Mouse (Mus musculus): Measurements from ENCODE around the gene Sema3g. TPM values are rescaled to one million over a fixed set of nuclear protein-coding genes. Genes with fewer than 3 reads are reported as not detected.
A peak's percentile ranks its signal among the peaks of the same experiment; 100 is the strongest.

The Sema3g gene
- polyA plus RNA-seq, 1 experiment from 2014 or later = not detected

DNA sequence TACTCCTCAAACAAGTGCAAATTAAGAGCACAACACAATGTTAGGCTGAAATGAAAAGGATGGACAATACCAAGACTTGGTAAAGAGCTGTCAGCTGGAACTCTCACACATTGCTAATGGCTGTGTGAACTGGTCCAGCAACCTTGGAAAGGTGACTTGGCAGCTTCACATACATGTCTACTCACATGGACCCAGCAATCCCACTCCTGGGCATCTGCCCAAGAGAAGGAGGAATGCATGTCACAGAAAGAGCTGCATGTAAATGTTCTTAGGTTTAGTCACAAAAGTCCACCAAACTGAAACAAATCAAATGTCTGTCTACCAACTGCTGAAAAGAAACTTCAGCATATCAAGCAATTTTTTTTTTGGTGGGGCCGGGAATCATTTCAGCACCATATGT, 28.3 kb downstream of the Sema3g start:
- ATAC-seq (replicated peaks; ENCODE audit: low FRiP score) (no peak), DNase-seq (ENCODE audit: low spot score) (no peak)
- H3K27ac ChIP-seq (ENCODE audit: low read depth, low read length) = no peak overlapping the region
- H3K9me3 ChIP-seq (ENCODE audit: control insufficient read depth, low read length) = no peaks in the 10 kb centered on the region
- no peaks in the 10 kb centered on the region for H3K27me3 ChIP-seq (replicated peaks; ENCODE audit: control insufficient read depth, insufficient read depth, low read length)
- no peaks in the 10 kb centered on the region for H3K36me3 ChIP-seq (ENCODE audit: control insufficient read depth, insufficient read depth, low read length)
- H3K4me1 ChIP-seq (replicated peaks; ENCODE audit: control insufficient read depth, insufficient read depth, low read length) = peaks cover 7% of the 10 kb centered on the region
- H3K9ac ChIP-seq (ENCODE audit: low read depth, low read length) = no peak overlapping the region
- no peak overlapping the region for H3K4me2 ChIP-seq
- 81% methylated on average over 1 of the region's 1 CpGs for WGBS
- no peak overlapping the region for H3K4me3 ChIP-seq (ENCODE audit: low read depth, low read length)

DNA sequence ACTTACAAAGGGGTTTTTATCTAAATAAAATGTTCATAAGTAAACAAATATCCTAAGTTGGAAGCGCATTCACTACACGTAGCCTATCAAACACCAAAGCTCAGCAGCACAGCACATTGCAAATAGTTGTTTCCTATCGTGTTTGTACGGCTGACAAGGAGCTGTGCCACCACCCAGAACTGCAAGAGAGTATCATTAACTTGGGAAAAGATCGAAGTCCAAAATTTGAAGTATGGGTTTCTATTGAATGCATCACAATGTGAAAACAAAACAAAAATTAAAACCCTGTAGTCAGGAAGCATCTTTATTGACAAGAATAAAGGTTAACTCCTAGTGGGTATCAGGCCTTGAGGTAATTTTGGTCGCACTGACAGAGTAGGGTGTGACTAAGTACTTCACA, 30.7 kb downstream of the Sema3g start:
- ATAC-seq (replicated peaks; ENCODE audit: low FRiP score) = no peak
- Histone ChIP-seq H3K4me2 (no peak overlapping the region), H3K36me3 (ENCODE audit: control insufficient read depth, insufficient read depth, low read length) (peaks cover 1% of the 10 kb centered on the region; the same call in 1 of the 2 replicates), H3K27ac (ENCODE audit: low read depth, low read length) (no peak overlapping the region), H3K9ac (ENCODE audit: low read depth, low read length) (no peak overlapping the region), H3K4me1 (replicated peaks; ENCODE audit: control insufficient read depth, insufficient read depth, low read length) (peaks cover 14% of the 10 kb centered on the region), H3K9me3 (ENCODE audit: control insufficient read depth, low read length) (no peaks in the 10 kb centered on the region), H3K4me3 (ENCODE audit: low read depth, low read length) (no peak overlapping the region), H3K27me3 (replicated peaks; ENCODE audit: control insufficient read depth, insufficient read depth, low read length) (no peaks in the 10 kb centered on the region)
- no peak for DNase-seq (ENCODE audit: low spot score)
- WGBS = 89% methylated on average over 6 of the region's 6 CpGs

GRCm38 (mm10) chr14:31250222-31251083, 32.8 kb downstream of the Sema3g start:
- ATAC-seq (replicated peaks; ENCODE audit: low FRiP score) = peak; percentile 87
- WGBS = 17% methylated on average over 38 of the region's 38 CpGs

DNA sequence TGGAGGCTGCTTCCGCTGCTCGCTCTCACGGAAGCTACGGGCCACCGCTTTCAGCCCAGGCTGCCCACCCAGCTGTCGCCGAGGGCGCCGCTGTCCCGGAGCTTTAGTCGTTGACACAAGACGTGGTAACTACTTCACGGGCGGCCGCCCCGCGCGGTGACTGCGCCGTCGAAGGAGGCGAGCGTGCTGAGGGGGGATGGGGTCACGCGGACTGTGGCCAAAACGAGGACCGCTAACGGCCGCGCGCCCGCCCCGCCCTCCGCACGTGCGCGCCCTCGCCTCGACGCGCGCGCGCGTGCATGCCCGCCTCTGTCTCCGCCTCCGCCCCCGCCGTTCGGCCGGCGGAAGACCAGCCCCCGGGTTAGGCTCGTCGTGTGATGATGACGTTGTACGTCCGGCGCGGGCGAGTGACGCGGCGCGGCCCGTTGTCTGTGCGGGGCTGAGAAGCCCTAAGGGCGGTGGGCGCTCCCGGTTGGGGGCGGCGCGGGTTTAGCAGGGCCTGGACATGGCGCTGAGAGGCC, 33.5 kb downstream of the Sema3g start, which contains the start of the genes Phf7 and Bap1:
Gene Phf7, minus strand, starts transcription at position 234 of the 521 bp plus-strand sequence.
Gene Bap1, plus strand, starts transcription at position 367 of the 521 bp plus-strand sequence.
- Histone ChIP-seq H3K4me3 (ENCODE audit: low read depth, low read length) (peak within 1 kb of the TSS; percentile 71), H3K9ac (ENCODE audit: low read depth, low read length) (peak within 1 kb of the TSS; percentile 81), H3K27me3 (replicated peaks; ENCODE audit: control insufficient read depth, insufficient read depth, low read length) (no peaks in the 10 kb centered on the region), H3K9me3 (ENCODE audit: control insufficient read depth, low read length) (no peaks in the 10 kb centered on the region), H3K36me3 (ENCODE audit: control insufficient read depth, insufficient read depth, low read length) (peaks cover 28% of the 10 kb centered on the region), H3K27ac (ENCODE audit: low read depth, low read length) (peak within 1 kb of the TSS; percentile 91), H3K4me1 (replicated peaks; ENCODE audit: control insufficient read depth, insufficient read depth, low read length) (peaks cover 14% of the 10 kb centered on the region), H3K4me2 (peak within 1 kb of the TSS; percentile 81)
- peak; percentile 97 for DNase-seq (ENCODE audit: low spot score)
- ATAC-seq (replicated peaks; ENCODE audit: low FRiP score) = peak; percentile 87
- WGBS = under 1% methylated on average over 72 of the region's 75 CpGs

More at GRCm38 (mm10) chr14:31250222-31251083, 32.8 kb downstream of the Sema3g start:
- Histone ChIP-seq H3K9ac (ENCODE audit: low read depth, low read length) (peak overlapping the region; percentile 81), H3K36me3 (ENCODE audit: control insufficient read depth, insufficient read depth, low read length) (peaks cover 22% of the 10 kb centered on the region), H3K4me2 (peak overlapping the region; percentile 81), H3K4me3 (ENCODE audit: low read depth, low read length) (peak overlapping the region; percentile 71), H3K9me3 (ENCODE audit: control insufficient read depth, low read length) (no peaks in the 10 kb centered on the region), H3K4me1 (replicated peaks; ENCODE audit: control insufficient read depth, insufficient read depth, low read length) (peaks cover 14% of the 10 kb centered on the region), H3K27ac (ENCODE audit: low read depth, low read length) (peak overlapping the region; percentile 91), H3K27me3 (replicated peaks; ENCODE audit: control insufficient read depth, insufficient read depth, low read length) (no peaks in the 10 kb centered on the region)
- DNase-seq (ENCODE audit: low spot score) = no peak

GRCm38 (mm10) chr14:31251626-31252025, 34.0 kb downstream of the Sema3g start:
- WGBS = under 1% methylated on average over 17 of the region's 18 CpGs
- ATAC-seq (replicated peaks; ENCODE audit: low FRiP score) (no peak), DNase-seq (ENCODE audit: low spot score) (no peak)
- H3K27ac ChIP-seq (ENCODE audit: low read depth, low read length) = peak overlapping the region; percentile 91
- peaks cover 14% of the 10 kb centered on the region for H3K4me1 ChIP-seq (replicated peaks; ENCODE audit: control insufficient read depth, insufficient read depth, low read length)
- no peaks in the 10 kb centered on the region for H3K27me3 ChIP-seq (replicated peaks; ENCODE audit: control insufficient read depth, insufficient read depth, low read length)
- H3K9ac ChIP-seq (ENCODE audit: low read depth, low read length) = peak overlapping the region; percentile 81
- H3K4me3 ChIP-seq (ENCODE audit: low read depth, low read length) = peak overlapping the region; percentile 71
- H3K4me2 ChIP-seq = peak overlapping the region; percentile 81
- no peaks in the 10 kb centered on the region for H3K9me3 ChIP-seq (ENCODE audit: control insufficient read depth, low read length)
- H3K36me3 ChIP-seq (ENCODE audit: control insufficient read depth, insufficient read depth, low read length) = peaks cover 33% of the 10 kb centered on the region

GRCm38 (mm10) chr14:31252091-31252490, 34.4 kb downstream of the Sema3g start:
- Histone ChIP-seq H3K9me3 (ENCODE audit: control insufficient read depth, low read length) (no peaks in the 10 kb centered on the region), H3K36me3 (ENCODE audit: control insufficient read depth, insufficient read depth, low read length) (peaks cover 37% of the 10 kb centered on the region), H3K9ac (ENCODE audit: low read depth, low read length) (peak overlapping the region; percentile 81), H3K27ac (ENCODE audit: low read depth, low read length) (no peak overlapping the region; the same call in 1 of the 2 replicates), H3K4me1 (replicated peaks; ENCODE audit: control insufficient read depth, insufficient read depth, low read length) (peaks cover 14% of the 10 kb centered on the region), H3K27me3 (replicated peaks; ENCODE audit: control insufficient read depth, insufficient read depth, low read length) (no peaks in the 10 kb centered on the region), H3K4me2 (peak overlapping the region; percentile 81), H3K4me3 (ENCODE audit: low read depth, low read length) (peak overlapping the region; percentile 71)
- no peak for DNase-seq (ENCODE audit: low spot score)
- WGBS = 83% methylated on average over 5 of the region's 5 CpGs
- no peak for ATAC-seq (replicated peaks; ENCODE audit: low FRiP score)

DNA sequence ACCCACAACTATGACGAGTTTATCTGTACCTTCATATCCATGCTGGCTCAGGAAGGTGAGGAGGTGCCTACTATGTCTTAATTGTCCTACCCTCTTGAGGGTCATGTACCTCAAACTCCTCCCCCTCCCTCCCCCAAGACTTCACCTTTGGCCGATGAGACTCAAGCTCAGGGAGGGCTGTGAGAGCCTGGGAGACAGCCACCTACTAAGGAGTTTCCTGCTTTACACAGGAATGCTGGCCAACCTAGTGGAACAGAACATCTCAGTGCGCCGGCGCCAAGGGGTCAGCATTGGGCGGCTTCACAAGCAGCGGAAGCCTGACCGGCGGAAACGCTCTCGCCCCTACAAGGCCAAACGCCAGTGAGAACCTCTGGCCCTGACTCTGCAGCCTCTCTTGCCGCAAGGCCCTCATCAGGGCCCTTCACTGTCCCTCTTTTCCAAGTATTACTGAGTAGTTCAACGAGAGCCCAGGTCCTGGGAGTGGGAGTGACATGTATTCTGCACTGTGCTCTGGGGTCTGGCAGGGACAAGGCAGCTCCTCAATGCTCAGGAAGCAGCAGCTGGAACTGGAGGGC, 40.9 kb downstream of the Sema3g start:
- H3K27me3 ChIP-seq (replicated peaks; ENCODE audit: control insufficient read depth, insufficient read depth, low read length) = no peaks in the 10 kb centered on the region
- peaks cover 23% of the 10 kb centered on the region for H3K4me1 ChIP-seq (replicated peaks; ENCODE audit: control insufficient read depth, insufficient read depth, low read length)
- DNase-seq (ENCODE audit: low spot score) (no peak), ATAC-seq (replicated peaks; ENCODE audit: low FRiP score) (no peak)
- WGBS = 92% methylated on average over 14 of the region's 14 CpGs
- no peak overlapping the region for H3K9ac ChIP-seq (ENCODE audit: low read depth, low read length)
- no peak overlapping the region for H3K4me2 ChIP-seq
- H3K9me3 ChIP-seq (ENCODE audit: control insufficient read depth, low read length) = no peaks in the 10 kb centered on the region
- H3K27ac ChIP-seq (ENCODE audit: low read depth, low read length) = no peak overlapping the region
- peaks cover 68% of the 10 kb centered on the region for H3K36me3 ChIP-seq (ENCODE audit: control insufficient read depth, insufficient read depth, low read length)
- no peak overlapping the region for H3K4me3 ChIP-seq (ENCODE audit: low read depth, low read length)

DNA sequence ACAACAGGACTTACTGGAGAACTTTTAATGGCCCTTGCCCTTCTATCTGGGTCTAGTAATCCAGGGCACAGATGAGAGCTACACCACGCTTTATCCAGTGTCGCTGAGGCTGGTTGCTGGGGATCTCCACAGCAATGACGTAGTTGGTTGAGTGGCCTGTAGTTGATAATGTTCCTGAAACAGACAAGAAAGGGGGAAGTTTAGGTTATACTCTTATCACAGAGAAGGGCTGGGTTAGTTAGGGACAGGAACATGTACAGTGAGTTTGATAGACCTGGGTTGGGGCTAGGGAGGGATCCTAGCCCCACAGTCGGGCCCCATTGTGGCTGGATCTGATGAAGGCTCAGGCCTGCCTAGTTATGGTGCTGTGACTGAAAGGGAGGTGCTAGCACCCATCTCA, 42.7 kb downstream of the Sema3g start:
- H3K4me2 ChIP-seq = peak overlapping the region; percentile 60
- no peak for DNase-seq (ENCODE audit: low spot score)

More for the DNA sequence above, 42.7 kb downstream of the Sema3g start:
- Histone ChIP-seq H3K27me3 (replicated peaks; ENCODE audit: control insufficient read depth, insufficient read depth, low read length) (no peaks in the 10 kb centered on the region), H3K27ac (ENCODE audit: low read depth, low read length) (peak overlapping the region; percentile 91), H3K4me3 (ENCODE audit: low read depth, low read length) (peak overlapping the region; percentile 20; the same call in 1 of the 2 replicates), H3K4me1 (replicated peaks; ENCODE audit: control insufficient read depth, insufficient read depth, low read length) (peaks cover 23% of the 10 kb centered on the region), H3K9me3 (ENCODE audit: control insufficient read depth, low read length) (no peaks in the 10 kb centered on the region), H3K9ac (ENCODE audit: low read depth, low read length) (peak overlapping the region; percentile 22; the same call in 1 of the 2 replicates), H3K36me3 (ENCODE audit: control insufficient read depth, insufficient read depth, low read length) (peaks cover 50% of the 10 kb centered on the region)
- peak; percentile 98 for ATAC-seq (replicated peaks; ENCODE audit: low FRiP score)
- 53% methylated on average over 4 of the region's 4 CpGs for WGBS
